Mouse (Mus musculus) MEL (cell line): ENCODE measurements at regions not wholly inside any gene's neighbourhood (a gene's known extent, or its start where the extent isn't known, plus 50 kb on each side); places are given as distances from the start of the nearest gene placed in this dataset.

ENCODE experiments used
- BHLHE40 ChIP-seq: IDR thresholded peaks from 2 replicates; pipeline ENCODE4 v1.6.1; 2012; ENCODE audit warnings: low read depth, mild to moderate bottlenecking, inconsistent platforms, low read length, improper control_type of control experiment, borderline replicate concordance
- CHD1 ChIP-seq: IDR thresholded peaks from 2 replicates; pipeline ENCODE4 v1.6.1; 2012; ENCODE audit warnings: low read depth, mild to moderate bottlenecking, inconsistent platforms, low read length, improper control_type of control experiment
- CHD2 ChIP-seq: IDR thresholded peaks from 2 replicates; pipeline ENCODE4 v1.6.1; 2011; ENCODE audit warnings: low read length, improper control_type of control experiment
- CTCF ChIP-seq, 3 experiments: IDR thresholded peaks in 2 of 3; conservative IDR thresholded peaks in 1 of 3; 2 replicates each; pipeline ENCODE4 v1.5.1; 2011 to 2012; ENCODE audit warnings: low read length in 3 of 3, low read depth in 2 of 3, mild to moderate bottlenecking in 2 of 3, improper control_type of control experiment in 1 of 3, inconsistent platforms in 1 of 3, mixed read lengths in 1 of 3, moderate library complexity in 1 of 3; ENCODE audit not compliant: control insufficient read depth in 1 of 3, insufficient read depth in 1 of 3, poor library complexity in 1 of 3, severe bottlenecking in 1 of 3
- EP300 ChIP-seq, 2 experiments: IDR thresholded peaks; 2 replicates each; pipeline ENCODE4 v1.6.1; 2011; ENCODE audit warnings: improper control_type of control experiment in 2 of 2, low read length in 2 of 2, low read depth in 1 of 2, mild to moderate bottlenecking in 1 of 2
- GATA1 ChIP-seq: IDR thresholded peaks from 2 replicates; pipeline ENCODE4 v1.6.1; 2011; ENCODE audit warnings: low read depth, low read length, improper control_type of control experiment
- MEF2A ChIP-seq: IDR thresholded peaks from 2 replicates; pipeline ENCODE4 v1.6.1; 2014; ENCODE audit warnings: low read depth, mild to moderate bottlenecking, inconsistent platforms, low read length, improper control_type of control experiment; ENCODE audit not compliant: poor library complexity, insufficient replicate concordance, severe bottlenecking; ENCODE audit errors: extremely low read depth
- POLR2A ChIP-seq, 2 experiments: IDR thresholded peaks; 2 replicates each; pipeline ENCODE4 v1.6.1; 2011 to 2012; ENCODE audit warnings: low read length in 2 of 2, mild to moderate bottlenecking in 2 of 2, control low read depth in 1 of 2, improper control_type of control experiment in 1 of 2, low read depth in 1 of 2, moderate library complexity in 1 of 2; ENCODE audit not compliant: control insufficient read depth in 1 of 2, insufficient read depth in 1 of 2, poor library complexity in 1 of 2
- POLR2AphosphoS5 ChIP-seq: IDR thresholded peaks from 2 replicates; pipeline ENCODE4 v1.6.1; 2012; ENCODE audit warnings: low read depth, borderline replicate concordance, mild to moderate bottlenecking, inconsistent platforms, low read length, moderate library complexity, mixed read lengths
- TBP ChIP-seq: IDR thresholded peaks from 2 replicates; pipeline ENCODE4 v1.8.0; 2011; ENCODE audit warnings: low read depth, low read length, improper control_type of control experiment
- TCF12 ChIP-seq: IDR thresholded peaks from 2 replicates; pipeline ENCODE4 v1.6.1; 2014; ENCODE audit warnings: low read depth, mild to moderate bottlenecking, inconsistent platforms, low read length, improper control_type of control experiment, moderate library complexity
- UBTF ChIP-seq: IDR thresholded peaks from 2 replicates; pipeline ENCODE4 v1.6.1; 2012; ENCODE audit warnings: low read depth, mild to moderate bottlenecking, inconsistent platforms, low read length, improper control_type of control experiment, moderate library complexity, borderline replicate concordance; ENCODE audit not compliant: insufficient read depth
- USF2 ChIP-seq, 2 experiments: IDR thresholded peaks; 2 replicates each; pipeline ENCODE4 v1.6.1; 2011 to 2012; ENCODE audit warnings: improper control_type of control experiment in 2 of 2, low read length in 2 of 2, borderline replicate concordance in 1 of 2, inconsistent platforms in 1 of 2, low read depth in 1 of 2, mild to moderate bottlenecking in 1 of 2; ENCODE audit not compliant: insufficient read depth in 1 of 2
- ZNF384 ChIP-seq: IDR thresholded peaks from 2 replicates; pipeline ENCODE4 v1.6.1; 2012; ENCODE audit warnings: low read depth, mild to moderate bottlenecking, inconsistent platforms, low read length, improper control_type of control experiment

DNA sequence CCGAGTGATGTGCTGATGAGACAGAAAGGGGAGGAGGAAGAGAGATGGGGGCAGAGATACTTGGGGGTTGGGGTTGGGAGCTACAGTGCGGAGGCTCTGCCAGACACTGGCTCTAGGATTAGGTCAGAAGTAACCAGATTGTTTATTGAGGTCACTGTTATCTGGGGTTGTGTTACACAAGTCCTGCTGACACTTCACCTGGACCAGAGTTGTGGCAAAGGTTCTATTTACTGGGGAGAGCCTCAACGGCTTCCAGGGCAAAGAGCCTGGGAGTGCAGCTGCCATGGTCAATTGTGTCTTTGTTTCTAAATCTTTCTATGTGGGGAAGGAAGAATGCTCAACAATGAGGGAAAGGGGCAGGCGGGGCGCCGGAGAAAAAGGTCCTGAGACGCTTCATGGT, 144.6 kb upstream of the Stt3b start:
- TF ChIP-seq POLR2A (IDR thresholded peaks at IDR 0.05; ENCODE audit: control insufficient read depth in 1 of 2, insufficient read depth in 1 of 2, low read depth in 1 of 2, low read length in 2 of 2, poor library complexity in 1 of 2): no peak
- no peak for TF ChIP-seq CTCF (IDR thresholded peaks at IDR 0.05 in 2 of 3, conservative IDR thresholded peaks at IDR 0.05 in 1 of 3; ENCODE audit: control insufficient read depth in 1 of 3, insufficient read depth in 1 of 3, low read depth in 2 of 3, low read length in 3 of 3, poor library complexity in 1 of 3, severe bottlenecking in 1 of 3)
- TF ChIP-seq EP300 (IDR thresholded peaks at IDR 0.05; ENCODE audit: low read depth in 1 of 2, low read length in 2 of 2): no peak
- TF ChIP-seq GATA1: no peak
- no peak for TF ChIP-seq MEF2A
- TF ChIP-seq USF2 (IDR thresholded peaks at IDR 0.05; ENCODE audit: borderline replicate concordance in 1 of 2, insufficient read depth in 1 of 2, low read depth in 1 of 2, low read length in 2 of 2): no peak
- no peak for TF ChIP-seq POLR2AphosphoS5
- TF ChIP-seq TBP: no peak
- no peak for TF ChIP-seq CHD2
- TF ChIP-seq ZNF384: no peak
- TF ChIP-seq UBTF: no peak
- no peak for TF ChIP-seq BHLHE40
- no peak for TF ChIP-seq CHD1
- TF ChIP-seq TCF12: no peak
